Mouse (Mus musculus): ENCODE measurements around the gene Ppp1r21. TPM values are rescaled to one million over a fixed set of nuclear protein-coding genes. Genes with fewer than 3 reads are reported as not detected.

The Ppp1r21 gene
- total RNA-seq, 2 experiments from 2014 or later, result 77.3 to 79.5 TPM

DNA sequence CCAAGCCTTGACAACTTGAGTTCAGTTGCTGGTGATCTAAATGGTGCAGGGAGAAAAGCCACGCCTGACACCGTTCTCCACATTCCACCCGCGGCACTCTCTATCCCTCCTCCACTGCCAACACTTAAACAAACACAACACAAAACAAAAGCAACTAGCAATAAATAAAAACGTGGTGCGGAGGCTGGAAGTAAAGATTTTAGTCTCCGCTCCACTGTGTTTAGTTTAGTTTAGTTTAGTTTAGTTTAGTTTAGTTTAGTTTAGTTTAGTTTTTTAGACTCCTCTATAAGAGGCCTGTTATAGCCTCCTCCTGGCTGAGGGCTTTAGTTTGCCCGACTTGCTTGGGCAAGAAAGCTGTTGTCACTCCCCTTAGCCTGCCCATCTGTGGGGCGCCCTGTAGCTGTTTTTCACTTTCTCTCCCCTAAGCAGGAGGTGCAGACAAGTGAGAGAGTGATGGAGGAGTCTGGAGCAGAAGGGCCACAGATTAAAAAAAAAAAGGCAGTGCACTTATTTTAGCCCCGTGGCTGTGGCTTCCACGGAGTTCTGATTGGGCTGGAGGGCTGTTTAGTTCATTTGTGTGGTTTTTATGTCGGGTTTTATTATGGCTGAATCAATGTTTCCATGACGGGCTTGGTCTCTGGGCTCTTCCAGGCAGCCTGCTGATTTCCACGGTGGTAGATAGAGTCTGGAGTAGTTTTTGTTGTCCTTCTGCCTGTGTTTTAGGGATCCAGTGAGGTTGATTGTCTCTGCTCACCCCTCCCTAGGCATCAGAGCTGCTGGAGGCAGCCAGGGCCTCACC is 68.9 kb downstream of the Ppp1r21 start:
- DNase-seq (ENCODE audit: extremely low spot score in 1 of 2, low spot score in 2 of 2), result no peak
- Histone ChIP-seq H3K4me3 (no peak overlapping the region), H3K27ac (no peak overlapping the region)
- intact Hi-C loops (cut with DNase I), result no loop called here
- no peak for TF ChIP-seq CTCF (IDR thresholded peaks at IDR 0.05)

DNA sequence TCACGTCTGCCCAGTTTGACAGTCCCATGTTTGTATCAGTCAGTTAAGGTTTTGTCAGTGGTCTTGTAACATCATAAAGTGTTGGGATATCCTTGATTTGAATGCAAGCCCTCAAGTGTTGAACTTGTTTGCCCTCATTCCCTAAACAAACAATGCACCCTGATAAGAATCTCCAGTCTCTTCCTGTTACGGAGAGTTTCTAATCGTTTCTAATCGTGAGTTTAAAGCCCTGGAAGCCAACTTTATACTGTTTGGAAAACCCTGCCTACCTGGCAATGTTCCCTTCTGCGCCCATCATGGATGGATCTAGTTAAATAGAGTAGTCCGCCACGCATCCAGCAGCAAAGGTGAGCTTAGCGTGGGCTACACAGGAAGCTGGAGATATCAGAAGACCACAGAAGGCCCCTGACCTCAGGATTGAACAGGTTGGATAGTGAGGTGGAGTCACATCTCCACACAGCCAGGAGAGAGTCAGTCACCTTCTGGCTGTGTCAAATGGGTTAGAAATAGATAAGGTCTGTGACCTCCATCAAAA is 70.6 kb downstream of the Ppp1r21 start:
- DNase-seq (ENCODE audit: extremely low spot score in 1 of 2, low spot score in 2 of 2), result no peak
- Histone ChIP-seq H3K27ac (no peak overlapping the region), H3K4me3 (no peak overlapping the region)
- no peak for TF ChIP-seq CTCF (IDR thresholded peaks at IDR 0.05)
- intact Hi-C loops (cut with DNase I), result no loop called here

DNA sequence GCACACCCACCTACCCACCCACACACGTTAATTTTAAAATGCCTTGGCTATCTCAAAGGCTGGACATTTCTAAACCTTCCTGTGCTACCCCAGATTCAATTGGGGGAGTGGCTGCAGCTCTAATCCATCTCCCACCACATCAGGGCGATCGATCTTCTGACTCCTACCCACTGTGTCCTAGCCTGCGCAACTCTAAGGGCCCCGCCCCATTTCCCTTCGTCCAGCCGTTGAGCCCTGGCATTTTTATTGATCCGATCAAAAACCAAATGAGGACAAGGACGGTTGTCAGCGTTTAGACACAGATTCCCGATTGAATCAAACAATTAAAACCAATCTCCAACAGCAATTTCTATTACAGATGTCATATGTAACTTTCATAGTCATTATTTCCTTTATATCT is 74.0 kb downstream of the Ppp1r21 start:
- intact Hi-C loops (cut with DNase I), result no loop called here
- H3K4me3 ChIP-seq, result no peak overlapping the region
- H3K27ac ChIP-seq, result no peak overlapping the region
- no peak for DNase-seq (ENCODE audit: extremely low spot score in 1 of 2, low spot score in 2 of 2)
- TF ChIP-seq CTCF (IDR thresholded peaks at IDR 0.05), result no peak

DNA sequence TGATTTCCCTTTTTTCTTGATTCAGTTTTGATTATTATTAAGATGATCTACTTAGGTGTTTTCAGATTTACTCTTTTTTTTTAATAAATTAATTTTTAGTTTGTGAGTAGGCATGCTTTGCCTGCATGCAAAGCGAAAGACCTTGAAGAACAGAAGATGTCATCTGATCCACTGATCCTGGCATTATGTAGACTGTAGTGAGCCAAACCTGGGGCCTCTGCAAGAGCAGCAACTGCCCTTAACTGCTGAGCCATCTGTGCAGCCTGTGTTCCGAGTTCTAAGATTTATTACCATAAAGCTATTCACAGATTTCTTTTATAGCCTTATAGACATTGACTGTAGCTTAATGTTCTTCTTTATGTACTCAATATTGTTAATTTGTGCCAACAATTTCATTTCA is 76.1 kb downstream of the Ppp1r21 start:
- no peak for TF ChIP-seq CTCF (IDR thresholded peaks at IDR 0.05)
- DNase-seq (ENCODE audit: extremely low spot score in 1 of 2, low spot score in 2 of 2), result no peak
- intact Hi-C loops (cut with DNase I), result no loop called here
- no peak overlapping the region for H3K4me3 ChIP-seq
- no peak overlapping the region for H3K27ac ChIP-seq

GRCm38 (mm10) chr17:88609361-88609760 is 79.4 kb downstream of the Ppp1r21 start:
- TF ChIP-seq CTCF (IDR thresholded peaks at IDR 0.05), result no peak
- Histone ChIP-seq H3K4me3 (no peak overlapping the region), H3K27ac (no peak overlapping the region)
- DNase-seq (ENCODE audit: extremely low spot score in 1 of 2, low spot score in 2 of 2), result no peak
- intact Hi-C loops (cut with DNase I), result no loop called here

DNA sequence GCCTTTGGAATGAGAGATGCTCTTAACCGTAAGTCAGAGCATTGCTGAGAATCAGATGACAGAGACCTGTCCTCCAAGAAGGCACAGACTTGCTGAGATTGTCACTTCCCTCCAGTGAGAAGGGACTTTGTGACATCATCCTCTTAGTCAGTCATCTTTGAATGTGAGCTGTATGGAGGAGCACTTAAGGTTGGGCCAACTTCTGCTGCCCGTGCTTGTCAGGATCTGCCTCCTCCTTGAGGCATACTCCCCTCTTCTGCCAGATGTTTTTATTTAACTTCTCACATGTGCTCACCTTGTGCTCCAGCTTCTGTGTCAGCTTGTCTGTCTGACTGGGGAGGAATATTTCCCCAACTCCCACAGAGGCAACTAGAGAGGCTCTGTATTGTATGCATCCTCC is 81.1 kb downstream of the Ppp1r21 start:
- no peak overlapping the region for H3K4me3 ChIP-seq
- intact Hi-C loops (cut with DNase I), result no loop called here
- no peak for TF ChIP-seq CTCF (IDR thresholded peaks at IDR 0.05)
- H3K27ac ChIP-seq, result no peak overlapping the region
- DNase-seq (ENCODE audit: extremely low spot score in 1 of 2, low spot score in 2 of 2), result no peak

GRCm38 (mm10) chr17:88613172-88613571 is 83.3 kb downstream of the Ppp1r21 start:
- intact Hi-C loops (cut with DNase I), result no loop called here
- H3K4me3 ChIP-seq, result no peak overlapping the region
- no peak for DNase-seq (ENCODE audit: extremely low spot score in 1 of 2, low spot score in 2 of 2)
- H3K27ac ChIP-seq, result no peak overlapping the region
- TF ChIP-seq CTCF (IDR thresholded peaks at IDR 0.05), result no peak

GRCm38 (mm10) chr17:88613721-88614120 is 83.8 kb downstream of the Ppp1r21 start:
- no peak for TF ChIP-seq CTCF (IDR thresholded peaks at IDR 0.05)
- Histone ChIP-seq H3K27ac (no peak overlapping the region), H3K4me3 (no peak overlapping the region)
- intact Hi-C loops (cut with DNase I), result no loop called here
- DNase-seq (ENCODE audit: extremely low spot score in 1 of 2, low spot score in 2 of 2), result no peak

GRCm38 (mm10) chr17:88614234-88614633 is 84.3 kb downstream of the Ppp1r21 start:
- intact Hi-C loops (cut with DNase I), result no loop called here
- Histone ChIP-seq H3K4me3 (no peak overlapping the region), H3K27ac (no peak overlapping the region)
- no peak for TF ChIP-seq CTCF (IDR thresholded peaks at IDR 0.05)
- no peak for DNase-seq (ENCODE audit: extremely low spot score in 1 of 2, low spot score in 2 of 2)

DNA sequence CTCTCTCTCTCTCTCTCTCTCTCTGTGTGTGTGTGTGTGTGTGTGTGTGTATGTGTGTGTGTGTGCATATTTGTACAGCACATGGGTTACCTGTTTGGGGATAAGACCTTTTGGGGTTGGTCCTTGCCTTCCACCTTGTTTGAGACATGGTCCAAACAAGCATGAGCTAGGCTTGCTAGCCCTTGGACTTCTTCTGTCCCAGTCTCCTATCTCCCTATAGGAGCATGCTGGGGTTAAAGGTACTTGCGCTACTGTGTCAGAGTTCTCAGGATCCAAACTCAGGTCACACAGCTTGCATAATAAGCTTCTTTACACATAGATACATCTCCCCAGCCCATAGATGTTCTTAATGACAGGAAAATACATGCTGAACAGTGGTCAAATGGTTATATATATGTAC is 84.8 kb downstream of the Ppp1r21 start:
- no peak for TF ChIP-seq CTCF (IDR thresholded peaks at IDR 0.05)
- no peak for DNase-seq (ENCODE audit: extremely low spot score in 1 of 2, low spot score in 2 of 2)
- intact Hi-C loops (cut with DNase I), result no loop called here
- H3K4me3 ChIP-seq, result no peak overlapping the region
- no peak overlapping the region for H3K27ac ChIP-seq

DNA sequence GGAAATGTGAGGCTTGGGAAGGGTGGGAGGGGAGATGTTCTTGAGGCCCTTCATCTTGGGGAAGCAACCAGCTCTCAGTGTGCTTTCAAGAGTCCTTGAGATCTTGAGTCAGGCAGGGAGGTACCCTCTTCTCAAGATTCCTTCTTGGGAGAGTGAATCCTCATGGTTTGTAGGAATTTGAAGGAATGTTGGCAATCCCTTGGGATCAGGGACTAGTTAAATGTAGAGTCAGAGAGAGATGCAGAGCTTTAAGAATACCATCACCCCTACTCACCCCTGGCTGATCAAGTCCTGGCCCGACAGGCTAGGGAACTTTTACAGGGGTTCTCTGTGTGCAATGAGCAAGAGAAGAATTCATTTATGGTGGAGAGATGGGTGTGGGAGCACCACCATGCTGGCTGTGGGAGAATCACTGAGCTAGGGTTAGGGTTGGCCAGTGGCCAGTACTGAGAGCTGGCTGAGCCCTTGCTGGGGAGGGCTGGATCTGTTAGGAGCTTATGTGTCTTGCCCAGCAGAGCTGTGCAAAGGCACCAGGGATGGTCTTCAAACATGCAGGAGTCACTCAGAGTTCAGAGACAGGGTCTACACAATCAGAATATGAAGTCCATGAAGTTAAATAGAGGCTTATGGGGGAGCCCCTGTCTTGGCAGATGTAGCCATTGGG is 85.7 kb downstream of the Ppp1r21 start:
- DNase-seq (ENCODE audit: extremely low spot score in 1 of 2, low spot score in 2 of 2), result no peak
- intact Hi-C loops (cut with DNase I), result no loop called here
- H3K27ac ChIP-seq, result no peak overlapping the region
- TF ChIP-seq CTCF (IDR thresholded peaks at IDR 0.05), result no peak
- no peak overlapping the region for H3K4me3 ChIP-seq

DNA sequence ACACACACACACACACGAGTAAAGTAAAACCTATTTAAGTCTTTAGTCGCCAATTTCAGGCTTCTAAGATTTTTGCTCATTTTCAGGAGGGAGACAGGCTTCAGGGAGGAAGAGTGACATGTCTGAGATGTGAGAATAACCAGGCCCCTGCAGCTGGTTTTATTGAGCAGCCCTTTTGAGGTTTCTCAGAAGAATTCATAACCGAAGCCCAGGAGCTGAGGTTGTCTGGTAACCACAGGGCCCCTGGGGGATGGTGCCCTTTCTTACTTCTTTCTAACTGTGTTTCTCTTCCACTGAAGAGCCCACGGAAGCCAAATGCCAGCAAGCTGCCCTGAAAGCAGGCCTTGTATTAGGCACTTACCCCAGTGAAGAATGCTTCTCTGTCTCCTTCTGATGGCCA is 91.0 kb downstream of the Ppp1r21 start:
- Histone ChIP-seq H3K4me3 (no peak overlapping the region), H3K27ac (no peak overlapping the region)
- intact Hi-C loops (cut with DNase I), result no loop called here
- DNase-seq (ENCODE audit: extremely low spot score in 1 of 2, low spot score in 2 of 2), result no peak
- TF ChIP-seq CTCF (IDR thresholded peaks at IDR 0.05), result no peak

Data from left cerebral cortex, adult 2 months (tissue).